Mouse (Mus musculus): ENCODE measurements around the gene Rdh8. TPM values are rescaled to one million over a fixed set of nuclear protein-coding genes. Genes with fewer than 3 reads are reported as not detected.
A peak's percentile ranks its signal among the peaks of the same experiment; 100 is the strongest.
"Not testable (repeated sequence)": the region's sequence is repeated elsewhere in the genome, so short reads cannot be mapped to it uniquely, and the experiment has no call there.

The Rdh8 gene
- polyA plus RNA-seq, 1 experiment from 2014 or later = not detected

DNA sequence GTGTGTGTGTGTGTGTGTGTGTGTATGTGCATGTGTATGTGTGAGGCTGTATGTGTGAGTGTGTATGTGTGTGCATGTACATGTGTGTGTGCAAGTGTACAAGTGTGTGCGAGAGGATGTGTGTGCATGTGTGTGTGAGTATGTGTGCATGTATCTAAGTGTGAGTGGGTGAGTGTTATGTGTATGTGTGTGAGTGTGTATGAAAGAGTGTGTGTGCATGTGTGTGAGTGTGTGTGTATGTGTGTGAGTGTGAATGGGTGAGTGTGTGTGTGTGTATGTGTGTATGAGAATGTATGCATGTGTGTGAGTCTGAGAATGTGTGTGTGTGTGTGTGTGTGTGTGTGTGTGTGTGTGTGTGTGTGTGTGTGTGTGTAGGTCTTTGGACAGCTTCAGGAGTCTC is 9.8 kb downstream of the Rdh8 start:
- ATAC-seq (ENCODE audit: low FRiP score) (no peak), DNase-seq (ENCODE audit: low spot score) (no peak)
- no peaks in the 10 kb centered on the region for H3K36me3 ChIP-seq (ENCODE audit: control insufficient read depth, insufficient read depth, low read length)
- H3K9ac ChIP-seq (ENCODE audit: low read depth, low read length) = no peak overlapping the region
- no peak overlapping the region for H3K27ac ChIP-seq (ENCODE audit: low read depth, low read length)
- no peak overlapping the region for H3K4me2 ChIP-seq (replicated peaks; ENCODE audit: low read depth, low read length)
- WGBS = 100% methylated on average over 1 of the region's 1 CpGs
- no peaks in the 10 kb centered on the region for H3K4me1 ChIP-seq (replicated peaks; ENCODE audit: control insufficient read depth, insufficient read depth, low read length)
- no peaks in the 10 kb centered on the region for H3K27me3 ChIP-seq (ENCODE audit: control insufficient read depth, insufficient read depth, low read length)
- H3K9me3 ChIP-seq (ENCODE audit: control insufficient read depth, low read length) = no peaks in the 10 kb centered on the region
- no peak overlapping the region for H3K4me3 ChIP-seq (ENCODE audit: low read depth, low read length)

GRCm38 (mm10) chr9:20830901-20831643 is 12.8 kb downstream of the Rdh8 start:
- Histone ChIP-seq H3K4me1 (replicated peaks; ENCODE audit: control insufficient read depth, insufficient read depth, low read length) (no peaks in the 10 kb centered on the region), H3K27ac (ENCODE audit: low read depth, low read length) (no peak overlapping the region), H3K27me3 (ENCODE audit: control insufficient read depth, insufficient read depth, low read length) (no peaks in the 10 kb centered on the region), H3K4me2 (replicated peaks; ENCODE audit: low read depth, low read length) (0 out of 2 replicates have a peak overlapping the region, but pooled peaks have one; percentile 9), H3K4me3 (ENCODE audit: low read depth, low read length) (no peak overlapping the region), H3K9me3 (ENCODE audit: control insufficient read depth, low read length) (no peaks in the 10 kb centered on the region), H3K9ac (ENCODE audit: low read depth, low read length) (peak overlapping the region; percentile 13; the same call in 1 of the 2 replicates), H3K36me3 (ENCODE audit: control insufficient read depth, insufficient read depth, low read length) (no peaks in the 10 kb centered on the region)
- peak; percentile 96 for DNase-seq (ENCODE audit: low spot score)
- peak; percentile 83 for ATAC-seq (ENCODE audit: low FRiP score)
- WGBS = 16% methylated on average over 19 of the region's 19 CpGs

DNA sequence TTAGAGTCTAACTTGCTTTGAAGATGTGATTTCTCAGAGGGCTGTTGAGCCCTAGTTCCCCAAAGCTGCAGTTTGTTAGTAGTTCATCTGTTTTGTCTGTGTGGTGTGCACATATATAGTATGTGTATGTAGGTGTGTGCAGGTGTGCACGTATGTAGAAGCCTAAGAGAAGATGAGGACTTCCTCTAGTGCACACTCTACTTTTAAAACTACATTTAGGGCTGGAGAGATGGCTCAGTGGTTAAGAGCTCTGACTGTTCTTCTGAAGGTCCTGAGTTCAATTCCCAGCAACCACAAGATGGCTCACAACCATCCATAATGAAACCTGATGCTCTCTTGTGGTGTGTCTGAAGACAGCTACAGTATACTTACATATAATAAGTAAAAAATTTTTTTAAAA is 16.6 kb downstream of the Rdh8 start:
- no peak for DNase-seq (ENCODE audit: low spot score)
- no peak for ATAC-seq (ENCODE audit: low FRiP score)
- Histone ChIP-seq H3K9ac (ENCODE audit: low read depth, low read length) (no peak overlapping the region), H3K27me3 (ENCODE audit: control insufficient read depth, insufficient read depth, low read length) (no peaks in the 10 kb centered on the region), H3K4me3 (ENCODE audit: low read depth, low read length) (no peak overlapping the region), H3K36me3 (ENCODE audit: control insufficient read depth, insufficient read depth, low read length) (no peaks in the 10 kb centered on the region), H3K4me1 (replicated peaks; ENCODE audit: control insufficient read depth, insufficient read depth, low read length) (no peaks in the 10 kb centered on the region), H3K27ac (ENCODE audit: low read depth, low read length) (no peak overlapping the region), H3K9me3 (ENCODE audit: control insufficient read depth, low read length) (no peaks in the 10 kb centered on the region), H3K4me2 (replicated peaks; ENCODE audit: low read depth, low read length) (no peak overlapping the region)
- WGBS = 70% methylated on average over 1 of the region's 1 CpGs

DNA sequence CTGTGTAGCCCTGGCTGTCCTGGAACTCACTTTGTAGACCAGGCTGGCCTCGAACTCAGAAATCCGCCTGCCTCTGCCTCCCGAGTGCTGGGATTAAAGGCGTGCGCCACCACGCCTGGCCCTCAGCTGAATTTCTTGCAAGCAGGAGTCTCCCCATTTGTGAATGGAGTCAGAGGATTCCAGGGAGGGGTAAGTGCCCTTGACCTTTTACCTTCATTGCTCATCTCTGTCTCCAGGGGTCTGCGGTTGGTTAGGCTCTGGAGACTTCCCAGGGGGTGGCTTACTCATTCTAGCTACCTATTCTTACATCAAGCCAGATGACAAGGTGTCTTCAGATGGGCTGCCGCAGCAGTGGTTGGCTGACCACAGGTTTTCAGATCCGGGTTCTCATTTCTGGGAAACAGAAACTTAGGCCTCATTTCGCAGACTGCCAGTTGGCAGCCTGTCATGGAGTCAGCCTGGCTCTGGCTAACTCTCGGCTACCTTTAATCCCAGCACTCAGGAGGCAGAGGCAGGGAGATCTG is 17.2 kb downstream of the Rdh8 start:
- H3K27me3 ChIP-seq (ENCODE audit: control insufficient read depth, insufficient read depth, low read length); H3K9ac ChIP-seq (ENCODE audit: low read depth, low read length); H3K4me1 ChIP-seq (replicated peaks; ENCODE audit: control insufficient read depth, insufficient read depth, low read length); H3K9me3 ChIP-seq (ENCODE audit: control insufficient read depth, low read length); H3K4me3 ChIP-seq (ENCODE audit: low read depth, low read length); ATAC-seq (ENCODE audit: low FRiP score); H3K36me3 ChIP-seq (ENCODE audit: control insufficient read depth, insufficient read depth, low read length); H3K27ac ChIP-seq (ENCODE audit: low read depth, low read length); H3K4me2 ChIP-seq (replicated peaks; ENCODE audit: low read depth, low read length); DNase-seq (ENCODE audit: low spot score): not testable (repeated sequence)
- 85% methylated on average over 11 of the region's 11 CpGs for WGBS

DNA sequence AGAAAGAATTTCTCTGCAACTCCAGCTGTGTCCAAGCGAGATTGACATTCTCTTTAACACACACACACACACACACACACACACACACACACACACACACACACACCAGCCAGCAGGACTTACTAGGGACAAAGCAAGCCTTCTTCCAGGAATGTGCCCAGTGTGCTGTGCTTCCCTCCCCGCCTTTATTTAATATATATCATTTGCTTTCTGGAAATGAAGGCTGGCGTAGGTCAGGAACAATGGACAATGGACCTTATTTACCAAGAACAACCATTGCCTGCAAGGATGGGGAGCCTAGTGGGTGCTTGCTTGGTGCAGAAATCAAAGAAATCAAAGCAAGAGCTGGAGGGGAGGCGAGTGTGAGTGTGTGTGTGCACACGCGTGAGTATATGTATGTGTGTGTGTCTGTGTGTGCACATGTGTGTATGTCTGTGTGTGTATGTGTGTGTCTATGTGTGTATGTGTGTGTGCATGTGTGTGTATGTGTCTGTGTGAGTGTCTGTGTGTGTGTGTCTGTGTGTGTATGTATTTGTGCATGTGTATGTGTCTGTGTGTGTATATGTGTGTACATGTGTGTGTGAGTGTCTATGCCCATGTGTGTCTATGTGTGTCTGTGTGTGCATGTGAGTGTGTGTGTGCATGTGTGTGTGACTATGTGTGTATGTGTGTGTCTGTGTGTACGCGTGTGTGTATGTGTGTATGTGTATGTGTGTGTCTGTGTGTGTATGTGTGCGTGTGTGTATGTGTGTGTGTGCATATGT is 19.1 kb downstream of the Rdh8 start:
- ATAC-seq (ENCODE audit: low FRiP score) = no peak
- WGBS = 85% methylated on average over 9 of the region's 9 CpGs

DNA sequence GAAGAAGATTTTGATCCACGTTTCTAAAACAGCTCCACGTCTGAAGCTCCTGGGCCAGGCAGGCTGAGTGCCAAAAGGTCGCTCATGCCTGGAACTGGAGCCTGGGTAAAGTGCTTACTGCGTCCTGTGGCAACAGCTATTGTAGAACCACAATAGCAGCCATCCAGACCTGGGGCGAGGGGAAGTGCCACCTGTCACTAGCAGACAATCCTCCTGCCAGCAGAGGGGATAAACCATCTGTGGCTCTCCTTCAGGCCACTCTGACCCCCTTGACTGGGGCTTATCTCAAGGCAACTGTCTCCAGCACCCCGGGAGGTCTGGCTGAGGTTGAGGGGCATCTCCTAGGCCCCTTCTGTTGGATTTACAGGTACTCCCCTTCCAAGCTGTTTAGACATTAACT is 20.6 kb downstream of the Rdh8 start:
- Histone ChIP-seq H3K4me1 (replicated peaks; ENCODE audit: control insufficient read depth, insufficient read depth, low read length) (no peaks in the 10 kb centered on the region), H3K4me2 (replicated peaks; ENCODE audit: low read depth, low read length) (no peak overlapping the region), H3K36me3 (ENCODE audit: control insufficient read depth, insufficient read depth, low read length) (no peaks in the 10 kb centered on the region), H3K9ac (ENCODE audit: low read depth, low read length) (no peak overlapping the region), H3K4me3 (ENCODE audit: low read depth, low read length) (no peak overlapping the region), H3K27ac (ENCODE audit: low read depth, low read length) (no peak overlapping the region), H3K9me3 (ENCODE audit: control insufficient read depth, low read length) (no peaks in the 10 kb centered on the region), H3K27me3 (ENCODE audit: control insufficient read depth, insufficient read depth, low read length) (no peaks in the 10 kb centered on the region)
- WGBS = 52% methylated on average over 6 of the region's 6 CpGs
- DNase-seq (ENCODE audit: low spot score) (no peak), ATAC-seq (ENCODE audit: low FRiP score) (no peak)

More for the DNA sequence above, 19.1 kb downstream of the Rdh8 start:
- Histone ChIP-seq H3K4me2 (replicated peaks; ENCODE audit: low read depth, low read length) (no peak overlapping the region), H3K4me1 (replicated peaks; ENCODE audit: control insufficient read depth, insufficient read depth, low read length) (no peaks in the 10 kb centered on the region), H3K9ac (ENCODE audit: low read depth, low read length) (no peak overlapping the region), H3K27ac (ENCODE audit: low read depth, low read length) (no peak overlapping the region), H3K27me3 (ENCODE audit: control insufficient read depth, insufficient read depth, low read length) (no peaks in the 10 kb centered on the region), H3K36me3 (ENCODE audit: control insufficient read depth, insufficient read depth, low read length) (no peaks in the 10 kb centered on the region), H3K4me3 (ENCODE audit: low read depth, low read length) (no peak overlapping the region), H3K9me3 (ENCODE audit: control insufficient read depth, low read length) (no peaks in the 10 kb centered on the region)
- no peak for DNase-seq (ENCODE audit: low spot score)

- no peaks in the 10 kb centered on the region for H3K9me3 ChIP-seq (ENCODE audit: control insufficient read depth, low read length)
- ATAC-seq (ENCODE audit: low FRiP score) (no peak), DNase-seq (ENCODE audit: low spot score) (no peak)
- H3K9ac ChIP-seq (ENCODE audit: low read depth, low read length) = no peak overlapping the region
- H3K36me3 ChIP-seq (ENCODE audit: control insufficient read depth, insufficient read depth, low read length) = no peaks in the 10 kb centered on the region
- H3K4me1 ChIP-seq (replicated peaks; ENCODE audit: control insufficient read depth, insufficient read depth, low read length) = no peaks in the 10 kb centered on the region
- H3K27ac ChIP-seq (ENCODE audit: low read depth, low read length) = no peak overlapping the region
- no peak overlapping the region for H3K4me2 ChIP-seq (replicated peaks; ENCODE audit: low read depth, low read length)
- no peaks in the 10 kb centered on the region for H3K27me3 ChIP-seq (ENCODE audit: control insufficient read depth, insufficient read depth, low read length)
- no peak overlapping the region for H3K4me3 ChIP-seq (ENCODE audit: low read depth, low read length)
- 74% methylated on average over 4 of the region's 4 CpGs for WGBS
Measured at GRCm38 (mm10) chr9:20842211-20842610, 23.9 kb downstream of the Rdh8 start.

GRCm38 (mm10) chr9:20842670-20843069 is 24.4 kb downstream of the Rdh8 start:
- H3K4me3 ChIP-seq (ENCODE audit: low read depth, low read length) = no peak overlapping the region
- no peak overlapping the region for H3K4me2 ChIP-seq (replicated peaks; ENCODE audit: low read depth, low read length)
- no peaks in the 10 kb centered on the region for H3K36me3 ChIP-seq (ENCODE audit: control insufficient read depth, insufficient read depth, low read length)
- H3K27me3 ChIP-seq (ENCODE audit: control insufficient read depth, insufficient read depth, low read length) = no peaks in the 10 kb centered on the region
- no peak for ATAC-seq (ENCODE audit: low FRiP score)
- 35% methylated on average over 2 of the region's 2 CpGs for WGBS
- peak; percentile 49 for DNase-seq (ENCODE audit: low spot score)
- no peaks in the 10 kb centered on the region for H3K4me1 ChIP-seq (replicated peaks; ENCODE audit: control insufficient read depth, insufficient read depth, low read length)
- H3K9me3 ChIP-seq (ENCODE audit: control insufficient read depth, low read length) = no peaks in the 10 kb centered on the region
- no peak overlapping the region for H3K27ac ChIP-seq (ENCODE audit: low read depth, low read length)
- no peak overlapping the region for H3K9ac ChIP-seq (ENCODE audit: low read depth, low read length)
